Mouse (Mus musculus) hindbrain, postnatal 0 days (tissue): ENCODE measurements around the gene Gm30737. TPM values are rescaled to one million over a fixed set of nuclear protein-coding genes. Genes with fewer than 3 reads are reported as not detected.
"Not testable (repeated sequence)": the region's sequence is repeated elsewhere in the genome, so short reads cannot be mapped to it uniquely, and the experiment has no call there.

Experiments used
- ATAC-seq: fragments of 200-750 bp; cut with Nextera tagmentation; 2 replicates; pipeline ENCODE4 v1.8.0; 2017; ENCODE audit warnings: mild to moderate bottlenecking, moderate TSS enrichment, moderate library complexity
- DNase-seq: peaks from one replicate; pipeline ENCODE4 v3.0.0-alpha.2; 2015; ENCODE audit warnings: low spot score
- H3K27ac ChIP-seq: fragments of 300-500 bp; sonication (generic); 2 replicates; pipeline ENCODE4 v1.5.1; 2014; ENCODE audit warnings: mild to moderate bottlenecking
- H3K27me3 ChIP-seq: fragments of 300-500 bp; sonication (generic); 2 replicates; pipeline ENCODE4 v1.6.1; 2014; ENCODE audit warnings: low read length, mixed read lengths; ENCODE audit not compliant: insufficient read depth
- H3K36me3 ChIP-seq: fragments of 300-500 bp; sonication (generic); 2 replicates; pipeline ENCODE4 v1.6.1; 2014; ENCODE audit warnings: low read length, mixed read lengths; ENCODE audit not compliant: insufficient read depth
- H3K4me1 ChIP-seq: fragments of 300-500 bp; sonication (generic); 2 replicates; pipeline ENCODE4 v1.6.1; 2014; ENCODE audit warnings: antibody characterized with exemption, low read length, mixed read lengths; ENCODE audit not compliant: insufficient read depth
- H3K4me2 ChIP-seq: fragments of 300-500 bp; sonication (generic); 2 replicates; pipeline ENCODE4 v1.6.1; 2014; ENCODE audit warnings: low read depth, mild to moderate bottlenecking, low read length, moderate library complexity, mixed read lengths
- H3K4me3 ChIP-seq: fragments of 300-500 bp; sonication (generic); 2 replicates; pipeline ENCODE4 v1.5.1; 2014; ENCODE audit warnings: low read length
- H3K9ac ChIP-seq: fragments of 300-500 bp; sonication (generic); replicated peaks from 2 replicates; pipeline ENCODE4 v1.6.1; 2014; ENCODE audit warnings: mild to moderate bottlenecking, low read length, moderate library complexity, mixed read lengths
- H3K9me3 ChIP-seq: fragments of 300-500 bp; sonication (generic); 2 replicates; pipeline ENCODE4 v1.6.1; 2016; ENCODE audit warnings: low read length, mixed read lengths
- WGBS: fragments of 180-500 bp; shearing (Covaris S2); extraction: QIAGEN DNeasy Blood & Tissue Kit; methylation state at CpG from one replicate; pipeline ENCODE4 v1.1.7; 2014; 5-methylcytosine and 5-hydroxymethylcytosine counted together
- polyA plus RNA-seq: library from polyadenylated mRNA; unstranded; fragments of >200 nt; fragmentation: Nextera tagmentation; extraction: Ambion mirVana; gene quantifications from 2 replicates; pipeline ENCODE4 v1.2.1, GENCODE M21; 2015
- total RNA-seq: library from RNA; depleted of rRNA; stranded (reverse); fragments of >200 nt; gene quantifications from 2 replicates; pipeline ENCODE4 v1.2.3, GENCODE M21; 2014; rRNA removed

The Gm30737 gene
- total RNA-seq (not detected in 2 replicates), polyA plus RNA-seq (not detected in 2 replicates)

GRCm38 (mm10) chrY:14400410-14400809 is at the start of gene Gm30737:
TSS of gene Gm30737 (plus strand) at chrY:14400710.
- H3K4me3 ChIP-seq, H3K4me1 ChIP-seq, H3K36me3 ChIP-seq, H3K9me3 ChIP-seq, H3K27me3 ChIP-seq, ATAC-seq, H3K27ac ChIP-seq, H3K4me2 ChIP-seq, DNase-seq, H3K9ac ChIP-seq: not testable (repeated sequence)
- WGBS, result no CpG with 5 or more reads among the region's 7 CpGs
